Mouse (Mus musculus): ENCODE results near the gene Ch25h.

DNA sequence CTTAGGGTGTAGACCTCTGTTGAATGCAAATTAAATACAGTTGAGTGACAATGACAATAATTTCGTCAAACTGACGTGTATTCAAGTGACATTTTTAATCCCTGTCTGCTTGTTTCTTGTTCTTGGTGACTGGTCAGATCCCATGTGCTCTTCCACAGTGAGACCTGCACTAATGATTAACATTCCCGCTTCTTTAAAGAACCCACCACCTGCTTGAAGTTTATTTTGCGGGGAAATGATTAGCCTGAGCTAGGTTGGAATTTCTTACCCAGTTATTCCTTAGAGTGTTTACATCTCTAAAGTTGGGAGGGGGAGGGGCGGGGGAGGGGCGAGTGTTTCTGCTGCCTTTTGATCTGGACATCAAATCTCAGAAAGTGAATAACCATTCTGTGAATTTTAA lies 6.7 kb downstream of the Ch25h start:
- TF ChIP-seq CTCF (IDR thresholded peaks at IDR 0.05; ENCODE audit: low read depth, low read length) = no peak
- no peak for TF ChIP-seq POLR2A (IDR thresholded peaks at IDR 0.05; ENCODE audit: borderline replicate concordance, low read depth, low read length)

Measured in bone marrow macrophage, adult 2 months (primary cell).